Mouse (Mus musculus) thymus, adult 2 months (tissue): Measurements from ENCODE around the gene Nr1d1. TPM values are rescaled to one million over a fixed set of nuclear protein-coding genes. Genes with fewer than 3 reads are reported as not detected.

Experiments used
- DNase-seq: peaks from one replicate; pipeline ENCODE4 v3.0.0; 2021
- H3K27ac ChIP-seq: fragments of 200-500 bp; 2 replicates; pipeline ENCODE4 v1.5.1; 2012; ENCODE audit warnings: low read length, control low read depth; ENCODE audit not compliant: control insufficient read depth, insufficient read depth
- H3K27me3 ChIP-seq: fragments of 200-500 bp; 2 replicates; pipeline ENCODE4 v1.6.1; 2012; ENCODE audit warnings: mild to moderate bottlenecking, low read length, moderate library complexity, mixed read lengths; ENCODE audit not compliant: control insufficient read depth, insufficient read depth
- H3K36me3 ChIP-seq: fragments of 200-500 bp; 2 replicates; pipeline ENCODE4 v1.6.1; 2012; ENCODE audit warnings: mild to moderate bottlenecking, low read length, moderate library complexity; ENCODE audit not compliant: control insufficient read depth, insufficient read depth
- H3K4me1 ChIP-seq: fragments of 200-500 bp; replicated peaks from 2 replicates; pipeline ENCODE4 v1.6.1; 2012; ENCODE audit warnings: low read length; ENCODE audit not compliant: control insufficient read depth, insufficient read depth
- H3K4me3 ChIP-seq: fragments of 200-500 bp; 2 replicates; pipeline ENCODE4 v1.5.1; 2012; ENCODE audit warnings: mild to moderate bottlenecking, low read length, control low read depth, moderate library complexity; ENCODE audit not compliant: control insufficient read depth, insufficient read depth
- CTCF ChIP-seq: fragments of 200-500 bp; IDR thresholded peaks from 2 replicates; pipeline ENCODE4 v1.5.1; 2012; ENCODE audit warnings: mild to moderate bottlenecking, control low read depth, low read length, moderate library complexity, borderline replicate concordance; ENCODE audit not compliant: control insufficient read depth, poor library complexity, insufficient read depth; ENCODE audit errors: extremely low read depth
- POLR2A ChIP-seq: fragments of 200-500 bp; IDR thresholded peaks from 2 replicates; pipeline ENCODE4 v1.6.1; 2012; ENCODE audit warnings: mild to moderate bottlenecking, low read length, control low read depth, moderate library complexity; ENCODE audit not compliant: control insufficient read depth, poor library complexity, insufficient read depth; ENCODE audit errors: extremely low read depth
- WGBS: fragments of 180-500 bp; shearing (Covaris S2); methylation state at CpG from one replicate; pipeline ENCODE4 v1.1.7; 2018; 5-methylcytosine and 5-hydroxymethylcytosine counted together
- polyA plus RNA-seq: library from polyadenylated mRNA; depleted of rRNA; stranded (reverse); fragments of >200 nt; gene quantifications from 2 replicates; pipeline ENCODE4 v1.2.3, GENCODE M21; 2012

The Nr1d1 gene
- polyA plus RNA-seq, 1 experiment: 37.7 TPM

DNA sequence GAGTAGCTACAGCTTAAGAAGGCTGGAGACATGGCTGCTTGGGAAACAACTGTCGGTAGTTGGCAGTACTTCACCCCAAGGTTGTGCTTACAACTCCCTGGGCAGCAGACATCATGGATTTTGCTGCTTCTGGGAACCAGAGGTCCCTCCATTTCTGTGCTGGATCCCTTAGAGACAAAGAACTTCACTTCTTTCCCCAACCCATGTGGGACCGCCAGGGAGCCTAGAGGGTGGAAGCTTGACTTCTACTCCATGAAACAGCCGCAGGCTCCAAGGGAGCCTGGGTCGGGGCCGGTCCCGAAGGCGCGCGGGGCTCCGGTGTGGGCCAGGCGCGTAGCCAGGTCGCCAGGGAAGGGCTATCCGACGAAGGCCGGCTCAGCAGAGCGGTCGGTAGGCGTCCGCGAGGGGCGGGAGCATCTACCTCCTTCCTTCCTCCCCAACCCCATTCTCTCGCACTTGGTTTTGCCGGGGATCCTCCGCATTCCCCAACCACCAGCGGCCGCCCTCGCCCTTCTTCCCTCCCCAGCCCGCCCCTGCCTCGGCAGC, 19.4 kb upstream of the Nr1d1 start:
- peaks cover 7% of the 10 kb centered on the region for H3K36me3 ChIP-seq
- DNase-seq: no peak
- under 1% methylated on average over 30 of the region's 30 CpGs for WGBS
- H3K27ac ChIP-seq: peak overlapping the region; percentile 79
- H3K4me1 ChIP-seq: peaks cover 15% of the 10 kb centered on the region
- H3K27me3 ChIP-seq: no peaks in the 10 kb centered on the region
- peak overlapping the region; percentile 100 for H3K4me3 ChIP-seq
- TF ChIP-seq CTCF (no peak), POLR2A (no peak)

DNA sequence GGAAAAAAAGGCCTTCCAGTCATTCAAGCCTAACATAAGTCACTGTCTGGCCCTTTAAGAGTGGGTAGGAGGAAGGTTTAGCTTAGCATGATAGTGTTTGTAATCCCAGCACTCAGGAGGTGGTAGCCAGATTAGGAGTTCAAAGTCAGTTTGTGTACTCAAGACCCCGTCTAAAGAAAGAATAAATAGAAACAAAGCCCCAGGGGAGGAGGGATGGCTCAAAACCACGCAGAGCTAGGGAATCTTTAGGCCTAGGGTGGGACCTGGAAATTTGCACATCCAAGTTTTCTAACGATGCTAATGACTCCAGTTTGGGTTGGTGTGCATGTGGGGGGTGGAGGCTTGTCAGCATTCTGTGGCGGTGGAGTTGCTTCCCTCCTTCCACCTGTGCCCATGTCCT, 16.9 kb upstream of the Nr1d1 start:
- Histone ChIP-seq H3K4me1 (peaks cover 11% of the 10 kb centered on the region), H3K36me3 (no peaks in the 10 kb centered on the region), H3K27ac (no peak overlapping the region), H3K27me3 (no peaks in the 10 kb centered on the region), H3K4me3 (no peak overlapping the region)
- no peak for DNase-seq
- TF ChIP-seq CTCF (no peak), POLR2A (no peak)
- 83% methylated on average over 4 of the region's 4 CpGs for WGBS

DNA sequence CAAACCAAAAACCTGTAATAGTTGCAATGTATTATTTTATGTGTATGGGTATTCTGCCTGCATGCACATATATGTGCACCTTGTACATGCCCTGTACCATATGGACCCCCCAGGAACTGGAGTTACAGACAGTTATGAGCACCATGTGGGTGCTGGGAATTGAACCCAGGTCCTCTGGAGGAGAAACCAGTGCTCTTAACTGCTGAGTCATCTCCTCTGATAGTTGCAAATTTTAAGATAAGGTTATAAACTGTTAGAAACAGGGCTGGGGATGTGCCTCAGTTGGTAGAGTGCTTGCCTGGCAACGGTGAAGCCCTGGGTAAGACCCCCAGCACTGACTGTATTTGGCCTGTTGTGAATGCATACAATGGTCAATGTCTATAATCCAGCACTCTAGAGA, 16.3 kb upstream of the Nr1d1 start:
- Histone ChIP-seq H3K36me3 (no peaks in the 10 kb centered on the region), H3K4me1 (peaks cover 11% of the 10 kb centered on the region), H3K4me3 (no peak overlapping the region), H3K27ac (no peak overlapping the region), H3K27me3 (no peaks in the 10 kb centered on the region)
- DNase-seq: no peak
- TF ChIP-seq CTCF (no peak), POLR2A (no peak)
- 97% methylated on average over 1 of the region's 1 CpGs for WGBS

DNA sequence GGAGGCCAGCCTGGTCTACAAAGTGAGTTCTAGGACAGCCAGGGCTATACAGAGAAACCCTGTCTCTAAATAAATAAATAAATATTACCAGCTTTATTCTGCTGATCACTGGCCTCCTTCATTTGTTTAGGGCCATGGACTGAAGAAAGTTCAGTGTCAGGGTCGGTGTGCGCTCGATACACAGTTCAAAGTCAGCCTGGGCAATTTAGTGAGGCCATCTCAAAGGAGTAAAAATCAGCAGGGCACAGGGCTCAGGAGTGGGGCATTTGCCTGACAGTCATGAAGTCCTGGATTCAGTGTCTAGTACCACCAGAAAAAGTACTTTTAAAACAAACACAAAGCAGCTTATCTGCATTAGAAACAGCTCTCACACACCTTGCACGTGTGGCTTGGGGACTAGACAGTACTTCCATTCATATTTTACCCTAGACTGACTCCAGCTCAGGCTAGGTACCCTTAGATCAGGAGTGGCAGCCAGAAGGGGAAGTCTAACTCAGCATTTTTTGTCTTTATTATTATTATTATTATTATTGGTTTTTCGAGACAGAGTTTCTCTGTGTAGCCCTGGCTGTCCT, 15.6 kb upstream of the Nr1d1 start:
- H3K27ac ChIP-seq: no peak overlapping the region
- no peak for DNase-seq
- no peak overlapping the region for H3K4me3 ChIP-seq
- peaks cover 18% of the 10 kb centered on the region for H3K4me1 ChIP-seq
- WGBS: 97% methylated on average over 5 of the region's 5 CpGs
- H3K27me3 ChIP-seq: no peaks in the 10 kb centered on the region
- no peaks in the 10 kb centered on the region for H3K36me3 ChIP-seq
- no peak for TF ChIP-seq CTCF
- no peak for TF ChIP-seq POLR2A

DNA sequence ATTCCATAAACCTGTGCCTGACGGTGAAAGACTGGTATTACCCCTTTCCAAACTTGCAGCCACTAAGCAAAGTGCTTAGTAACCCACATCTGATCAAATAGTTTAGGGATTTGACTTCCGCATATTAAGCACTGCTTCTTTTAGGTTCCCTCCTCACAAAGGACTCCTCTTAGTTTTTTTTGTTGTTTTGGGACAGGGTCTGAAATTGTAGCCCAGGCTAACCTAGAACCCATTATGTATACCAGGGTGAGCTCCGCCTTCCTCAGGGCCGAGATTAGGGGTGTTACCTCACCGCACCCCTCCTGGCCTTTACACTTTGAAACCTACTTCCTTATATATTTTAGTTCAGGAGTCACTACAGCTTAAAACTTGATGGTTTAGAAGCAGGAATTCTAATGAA, 14.7 kb upstream of the Nr1d1 start:
- Histone ChIP-seq H3K4me1 (peaks cover 25% of the 10 kb centered on the region), H3K36me3 (no peaks in the 10 kb centered on the region), H3K4me3 (no peak overlapping the region), H3K27ac (no peak overlapping the region), H3K27me3 (no peaks in the 10 kb centered on the region)
- no peak for TF ChIP-seq POLR2A
- no peak for TF ChIP-seq CTCF
- 27% methylated on average over 5 of the region's 5 CpGs for WGBS
- no peak for DNase-seq

DNA sequence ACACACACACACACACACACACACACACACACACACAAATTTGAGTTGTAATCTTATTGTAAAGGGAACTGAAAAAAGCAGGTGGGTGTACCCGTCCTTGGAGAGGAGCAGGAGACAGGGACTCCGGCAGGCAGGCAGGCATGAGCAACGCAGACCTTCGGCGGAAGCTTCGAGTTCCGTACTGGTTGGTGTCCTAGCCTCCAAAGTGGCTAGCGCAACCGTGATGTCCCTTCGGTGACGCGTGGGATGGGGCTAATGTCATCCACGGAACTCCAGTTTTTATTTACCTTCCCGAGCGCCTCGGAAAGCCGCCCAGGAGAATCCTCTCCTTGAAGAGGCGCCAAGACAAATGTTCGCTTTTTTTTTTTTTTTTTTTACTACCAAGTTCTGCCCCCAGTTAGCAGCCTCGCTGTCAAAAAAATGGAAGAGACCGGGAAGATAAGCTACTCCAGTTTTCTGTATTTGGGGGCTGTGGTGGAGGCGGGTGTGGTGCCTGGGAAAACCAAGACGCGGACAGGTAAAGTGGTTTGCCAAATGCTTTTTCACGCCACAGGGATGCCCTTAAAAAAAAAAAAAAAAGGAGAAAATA, 14.2 kb upstream of the Nr1d1 start:
- Histone ChIP-seq H3K27ac (no peak overlapping the region), H3K4me1 (peaks cover 22% of the 10 kb centered on the region), H3K4me3 (peak overlapping the region; percentile 49), H3K36me3 (no peaks in the 10 kb centered on the region), H3K27me3 (no peaks in the 10 kb centered on the region)
- WGBS: 1% methylated on average over 25 of the region's 25 CpGs
- no peak for DNase-seq
- TF ChIP-seq CTCF: no peak
- TF ChIP-seq POLR2A: no peak

DNA sequence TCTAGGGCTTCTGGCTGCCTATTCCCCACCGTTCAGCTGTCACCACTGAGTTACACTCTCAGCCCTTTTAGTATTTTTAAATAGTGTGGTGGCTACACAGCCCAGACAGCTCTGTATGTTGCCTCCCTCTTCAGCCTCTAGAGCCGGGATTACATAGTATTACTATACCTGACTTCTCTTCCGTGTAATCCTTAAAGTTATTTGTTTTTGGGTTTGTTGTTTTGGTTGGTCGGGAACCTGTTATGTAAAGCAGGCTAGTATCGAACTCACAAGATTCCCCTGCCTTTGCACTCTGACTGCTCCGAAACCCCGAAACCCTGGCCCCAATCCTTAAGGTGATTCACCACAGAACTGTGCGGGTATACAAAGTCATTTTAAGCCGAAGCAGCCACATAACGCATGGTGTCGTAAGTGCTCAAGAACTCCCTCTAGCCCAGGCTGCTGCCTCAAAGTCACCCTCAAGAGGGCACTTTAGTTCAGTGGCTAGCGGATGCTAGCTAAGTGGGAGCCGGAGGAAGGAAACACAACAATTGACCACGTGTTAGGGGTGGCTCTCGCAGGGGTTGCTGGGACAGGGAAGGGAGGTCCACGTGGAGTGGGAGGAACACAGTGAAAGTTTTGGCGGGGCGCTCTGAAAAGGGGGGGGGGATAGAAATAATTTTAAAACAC, 13.6 kb upstream of the Nr1d1 start:
- WGBS: 5% methylated on average over 18 of the region's 18 CpGs
- Histone ChIP-seq H3K4me3 (peak overlapping the region; percentile 49), H3K36me3 (no peaks in the 10 kb centered on the region), H3K4me1 (peaks cover 24% of the 10 kb centered on the region), H3K27ac (peak overlapping the region; percentile 61; the same call in 1 of the 2 replicates), H3K27me3 (no peaks in the 10 kb centered on the region)
- peak; percentile 93 for DNase-seq
- TF ChIP-seq CTCF (peak; percentile 68; the same call in 1 of the 2 replicates), POLR2A (no peak)
